Comparison of ENCODE assay signal across 29 mouse cellular contexts in genomic region chr16:88258407-88258806, GRCm38 (mm10). TPM values are rescaled to one million over a fixed set of nuclear protein-coding genes. Genes with fewer than 3 reads are reported as not detected.
"Had no signal": no experiment of that assay in that cellular context is flagged by ENCODE, and none has a peak within 500 bp of the region (broad histone marks: within the 10 kb centered on the region; RNA-seq: fewer than 3 reads in every experiment).

No protein-coding gene starts in this region.

- H3K27me3 ChIP-seq: heart, embryonic 13.5 days; heart, embryonic 15.5 days; hindbrain, embryonic 13.5 days; hindbrain, embryonic 15.5 days; kidney, embryonic 15.5 days; limb, embryonic 13.5 days; limb, embryonic 15.5 days; liver, embryonic 13.5 days had no signal

- H3K36me3 ChIP-seq: heart, embryonic 13.5 days; heart, embryonic 15.5 days; hindbrain, embryonic 13.5 days; hindbrain, embryonic 15.5 days; kidney, embryonic 15.5 days; limb, embryonic 13.5 days; limb, embryonic 15.5 days; liver, embryonic 13.5 days had no signal

- ATAC-seq: hindbrain, postnatal 0 days; intestine, postnatal 0 days had no signal

- H3K9me3 ChIP-seq: heart, embryonic 13.5 days; heart, embryonic 15.5 days; hindbrain, embryonic 13.5 days; hindbrain, embryonic 15.5 days; kidney, embryonic 15.5 days; limb, embryonic 13.5 days; limb, embryonic 15.5 days; liver, embryonic 13.5 days had no signal

- H3K27ac ChIP-seq: heart, adult 2 months; heart, embryonic 13.5 days; heart, embryonic 15.5 days; hindbrain, embryonic 13.5 days; hindbrain, embryonic 15.5 days; hindbrain, postnatal 0 days; kidney, embryonic 15.5 days; kidney, postnatal 0 days; limb, embryonic 13.5 days; limb, embryonic 15.5 days; liver, embryonic 13.5 days had no signal

- H3K4me3 ChIP-seq: heart, adult 2 months; heart, embryonic 13.5 days; heart, embryonic 15.5 days; hindbrain, embryonic 13.5 days; hindbrain, embryonic 15.5 days; kidney, embryonic 15.5 days; limb, embryonic 13.5 days; limb, embryonic 15.5 days; liver, embryonic 13.5 days had no signal

- H3K9ac ChIP-seq: heart, embryonic 13.5 days; heart, embryonic 15.5 days; hindbrain, embryonic 13.5 days; hindbrain, embryonic 15.5 days; kidney, embryonic 15.5 days; limb, embryonic 13.5 days; limb, embryonic 15.5 days; liver, embryonic 13.5 days had no signal

- DNase-seq: gastrocnemius, postnatal 14 days; gastrocnemius, postnatal 36 days; heart, adult 11 months; heart, adult 2 months; heart, postnatal 14 days; heart, postnatal 36 days; kidney, adult 18-20 months; kidney, adult 8-10 months; kidney, postnatal 14 days; kidney, postnatal 36 days; layer of hippocampus, adult 9-11 months; layer of hippocampus, postnatal 36 days; left cerebral cortex, postnatal 4 days; liver, embryonic 13.5 days; lung, adult 18-20 months had no signal

- H3K4me1 ChIP-seq: heart, embryonic 13.5 days; heart, embryonic 15.5 days; hindbrain, embryonic 13.5 days; kidney, embryonic 15.5 days; limb, embryonic 13.5 days; limb, embryonic 15.5 days; liver, embryonic 13.5 days had no signal

- H3K4me2 ChIP-seq: heart, embryonic 11.5 days; heart, embryonic 13.5 days; heart, embryonic 15.5 days; hindbrain, embryonic 13.5 days; hindbrain, embryonic 15.5 days; kidney, embryonic 15.5 days; limb, embryonic 13.5 days; limb, embryonic 15.5 days; liver, embryonic 13.5 days had no signal

RNA-seq across cellular contexts. Expression of gene Grik1, which starts 31.7 kb away (rescaled TPM):
- polyA plus RNA-seq: gonadal fat pad, adult 2 months; heart, adult 2 months; liver, adult 2 months; liver, embryonic 16.5 days had no signal
